Mouse (Mus musculus) midbrain, embryonic 10.5 days (tissue): ENCODE measurements around the gene Mertk. TPM values are rescaled to one million over a fixed set of nuclear protein-coding genes. Genes with fewer than 3 reads are reported as not detected.

Experiments
- DNase-seq: peaks from one replicate; pipeline ENCODE4 v3.0.0-alpha.2; 2017; ENCODE audit warnings: low spot score
- H3K27ac ChIP-seq: fragments of 300-500 bp; sonication (generic); replicated peaks from 2 replicates; pipeline ENCODE4 v1.5.1; 2016; ENCODE audit warnings: mild to moderate bottlenecking
- H3K27me3 ChIP-seq: fragments of 300-500 bp; sonication (generic); 2 replicates; pipeline ENCODE4 v1.6.1; 2016; ENCODE audit warnings: low read depth, mild to moderate bottlenecking; ENCODE audit not compliant: poor library complexity, severe bottlenecking
- H3K36me3 ChIP-seq: fragments of 300-500 bp; sonication (generic); 2 replicates; pipeline ENCODE4 v1.6.1; 2016; ENCODE audit warnings: mild to moderate bottlenecking, moderate library complexity
- H3K4me1 ChIP-seq: fragments of 300-500 bp; sonication (generic); 2 replicates; pipeline ENCODE4 v1.6.1; 2016
- H3K4me3 ChIP-seq: fragments of 300-500 bp; sonication (generic); 2 replicates; pipeline ENCODE4 v1.5.1; 2016; ENCODE audit warnings: mild to moderate bottlenecking, moderate library complexity
- H3K9me3 ChIP-seq: fragments of 300-500 bp; sonication (generic); replicated peaks from 2 replicates; pipeline ENCODE4 v1.6.1; 2016; ENCODE audit warnings: mild to moderate bottlenecking
- WGBS: fragments of 180-500 bp; shearing (Covaris S2); methylation state at CpG from one replicate; pipeline ENCODE4 v1.1.7; 2016; 5-methylcytosine and 5-hydroxymethylcytosine counted together
- polyA plus RNA-seq: library from polyadenylated mRNA; unstranded; fragments of >200 nt; fragmentation: Nextera tagmentation; extraction: Ambion mirVana; gene quantifications from 2 replicates; pipeline ENCODE4 v1.2.1, GENCODE M21; 2016

Mertk gene
- polyA plus RNA-seq, 1 experiment from 2014 or later: 3.1 TPM

DNA sequence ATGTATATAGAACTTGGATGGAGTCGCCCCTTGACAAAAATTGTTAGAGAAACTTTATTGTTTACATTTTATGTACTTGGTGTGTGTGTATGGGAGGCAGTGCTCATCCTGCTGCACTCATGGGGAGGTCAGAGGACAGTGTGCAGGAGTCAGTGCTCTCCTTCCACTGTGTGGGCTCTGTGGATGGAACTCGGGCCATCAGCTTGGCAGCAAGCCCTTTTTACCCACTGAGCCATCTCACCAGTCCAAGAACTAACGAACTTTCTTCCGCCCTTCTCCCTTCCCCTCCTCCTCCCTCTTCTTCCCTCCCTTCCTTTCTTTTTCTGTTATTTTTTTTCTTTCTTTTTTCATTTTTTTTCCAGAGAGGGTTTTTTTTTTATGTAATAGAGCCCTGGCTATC is 29.3 kb downstream of the Mertk start:
- H3K9me3 ChIP-seq: no peaks in the 10 kb centered on the region
- no peaks in the 10 kb centered on the region for H3K4me1 ChIP-seq
- WGBS: 89% methylated on average over 4 of the region's 4 CpGs
- H3K36me3 ChIP-seq: no peaks in the 10 kb centered on the region
- H3K27me3 ChIP-seq: no peaks in the 10 kb centered on the region
- no peak overlapping the region for H3K27ac ChIP-seq
- no peak for DNase-seq
- no peak overlapping the region for H3K4me3 ChIP-seq

DNA sequence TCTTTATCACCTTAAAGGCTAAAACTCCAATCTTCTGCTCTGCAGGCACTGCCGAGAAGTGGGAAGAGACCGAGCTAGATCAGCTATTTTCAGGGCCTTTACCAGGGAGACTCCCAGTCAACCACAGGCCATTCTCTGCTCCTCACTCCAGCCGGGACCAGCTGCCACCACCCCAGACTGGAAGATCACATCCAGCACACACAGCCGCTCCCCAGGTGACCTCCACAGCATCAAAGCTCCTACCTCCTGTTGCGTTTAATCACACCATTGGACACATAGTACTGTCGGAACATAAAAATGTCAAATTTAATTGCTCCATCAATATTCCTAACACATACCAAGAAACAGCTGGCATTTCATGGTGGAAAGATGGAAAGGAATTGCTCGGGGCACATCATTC is 30.4 kb downstream of the Mertk start:
- Histone ChIP-seq H3K27ac (no peak overlapping the region), H3K4me3 (no peak overlapping the region), H3K4me1 (no peaks in the 10 kb centered on the region), H3K9me3 (no peaks in the 10 kb centered on the region), H3K36me3 (no peaks in the 10 kb centered on the region), H3K27me3 (no peaks in the 10 kb centered on the region)
- WGBS: 81% methylated on average over 7 of the region's 7 CpGs
- DNase-seq: no peak

DNA sequence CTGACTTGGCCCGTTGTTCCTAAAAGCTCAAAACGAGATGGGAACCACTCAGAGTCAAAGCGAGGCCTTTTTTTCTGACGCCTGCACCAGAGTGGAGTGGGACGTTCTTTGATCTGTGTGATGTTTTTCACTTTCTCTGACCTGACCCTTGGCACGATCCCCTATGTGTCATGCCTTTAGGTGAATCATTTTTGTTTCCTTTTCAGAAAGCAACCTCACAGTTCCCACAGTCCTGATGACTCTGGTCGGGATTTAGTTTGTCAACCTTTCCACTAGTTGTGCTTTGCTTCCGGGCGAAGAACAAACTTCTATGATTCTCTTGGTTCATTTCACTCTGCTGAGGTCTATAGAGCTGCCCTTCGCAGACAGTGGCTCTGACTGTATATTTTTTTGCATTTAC is 32.8 kb downstream of the Mertk start:
- no peak overlapping the region for H3K27ac ChIP-seq
- no peaks in the 10 kb centered on the region for H3K36me3 ChIP-seq
- no peaks in the 10 kb centered on the region for H3K9me3 ChIP-seq
- 80% methylated on average over 10 of the region's 10 CpGs for WGBS
- DNase-seq: no peak
- H3K27me3 ChIP-seq: no peaks in the 10 kb centered on the region
- no peaks in the 10 kb centered on the region for H3K4me1 ChIP-seq
- no peak overlapping the region for H3K4me3 ChIP-seq

DNA sequence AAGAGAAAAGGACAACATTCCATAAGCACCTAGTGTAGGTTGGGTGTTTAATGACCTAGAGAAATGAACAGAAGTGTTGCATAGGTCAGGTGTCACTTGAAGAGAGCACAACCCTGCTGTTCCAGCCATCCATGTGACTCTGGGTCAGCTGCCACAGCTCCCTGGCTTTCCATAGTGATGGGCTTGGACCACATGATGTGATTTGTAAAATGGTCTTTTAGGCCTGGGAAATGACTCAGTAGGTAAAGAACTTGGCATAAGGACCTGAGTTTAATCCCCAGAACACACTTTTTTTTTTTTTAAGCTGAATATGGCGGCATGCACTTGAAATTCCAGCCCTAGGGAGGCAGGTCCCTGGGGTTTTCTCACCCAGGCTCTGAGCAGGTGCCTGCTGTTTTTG is 33.2 kb downstream of the Mertk start:
- Histone ChIP-seq H3K27ac (no peak overlapping the region), H3K27me3 (no peaks in the 10 kb centered on the region), H3K4me3 (no peak overlapping the region), H3K4me1 (no peaks in the 10 kb centered on the region), H3K9me3 (no peaks in the 10 kb centered on the region), H3K36me3 (no peaks in the 10 kb centered on the region)
- no peak for DNase-seq
- 90% methylated on average over 1 of the region's 1 CpGs for WGBS

DNA sequence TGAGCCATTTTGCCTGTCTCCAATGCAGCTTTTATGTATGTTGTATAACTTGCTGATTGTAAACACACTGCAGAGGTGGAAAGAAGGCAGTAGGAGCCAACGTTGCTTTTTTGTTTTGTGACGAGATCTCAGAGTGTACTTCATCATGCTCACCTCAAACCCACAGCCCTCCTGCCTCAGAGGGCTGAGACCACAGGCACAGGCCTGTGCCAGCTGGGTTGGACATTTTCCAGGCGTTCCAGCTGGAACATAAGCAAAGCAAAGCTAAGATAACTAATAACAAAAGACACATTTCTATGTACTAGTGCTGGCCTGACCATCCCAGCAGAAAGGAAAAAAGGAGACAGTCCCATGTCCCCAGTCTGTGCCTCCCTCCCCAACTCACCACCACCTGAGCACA is 36.3 kb downstream of the Mertk start:
- H3K36me3 ChIP-seq: no peaks in the 10 kb centered on the region
- WGBS: 81% methylated on average over 3 of the region's 3 CpGs

DNA sequence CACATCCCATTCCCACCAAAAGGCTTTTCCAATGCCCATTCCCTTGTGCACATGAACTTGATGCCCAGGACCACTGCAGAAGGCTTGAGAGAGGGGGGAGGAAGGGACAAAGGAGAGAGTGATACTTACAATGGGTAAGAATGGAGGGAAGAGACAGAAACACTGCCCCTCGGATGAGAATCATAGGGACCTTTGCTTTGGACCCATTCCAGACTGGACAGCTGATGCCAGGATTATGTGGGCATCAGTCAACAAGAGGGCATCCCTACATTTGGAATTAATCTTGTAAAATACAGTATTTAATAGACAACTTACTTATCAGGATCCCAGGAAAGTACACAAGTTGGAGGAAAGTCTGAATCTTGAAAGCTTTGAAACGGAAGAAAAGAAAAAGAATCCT is 38.3 kb downstream of the Mertk start:
- H3K27ac ChIP-seq: no peak overlapping the region
- no peak for DNase-seq
- no peaks in the 10 kb centered on the region for H3K27me3 ChIP-seq
- H3K9me3 ChIP-seq: no peaks in the 10 kb centered on the region
- H3K36me3 ChIP-seq: no peaks in the 10 kb centered on the region
- H3K4me1 ChIP-seq: no peaks in the 10 kb centered on the region
- no peak overlapping the region for H3K4me3 ChIP-seq
- WGBS: 93% methylated on average over 2 of the region's 2 CpGs

More for the DNA sequence above, 36.3 kb downstream of the Mertk start:
- Histone ChIP-seq H3K4me3 (no peak overlapping the region), H3K9me3 (no peaks in the 10 kb centered on the region), H3K27me3 (no peaks in the 10 kb centered on the region), H3K27ac (no peak overlapping the region), H3K4me1 (no peaks in the 10 kb centered on the region)
- no peak for DNase-seq

DNA sequence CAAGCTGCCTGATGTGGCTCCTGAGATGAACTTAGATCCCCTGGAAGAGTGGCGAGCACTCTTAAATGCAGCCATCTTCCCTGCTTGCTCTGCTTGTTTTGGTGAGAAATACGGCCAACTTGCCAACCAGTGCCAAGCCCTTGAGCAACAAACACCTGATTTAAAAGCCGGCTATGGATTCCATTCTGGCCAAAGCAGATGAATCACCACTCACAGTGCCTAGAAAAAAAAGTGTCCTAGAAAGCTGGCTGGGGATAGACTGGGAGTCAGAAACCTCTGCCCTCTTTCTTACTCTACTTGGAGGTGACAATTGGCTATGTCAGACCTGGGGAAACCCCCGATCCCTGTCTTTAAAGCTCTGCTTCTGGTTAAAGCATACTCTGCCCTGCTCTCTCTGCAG is 39.0 kb downstream of the Mertk start:
- Histone ChIP-seq H3K36me3 (no peaks in the 10 kb centered on the region), H3K27me3 (no peaks in the 10 kb centered on the region), H3K4me1 (no peaks in the 10 kb centered on the region), H3K4me3 (no peak overlapping the region), H3K27ac (no peak overlapping the region), H3K9me3 (no peaks in the 10 kb centered on the region)
- DNase-seq: no peak
- 92% methylated on average over 4 of the region's 4 CpGs for WGBS

DNA sequence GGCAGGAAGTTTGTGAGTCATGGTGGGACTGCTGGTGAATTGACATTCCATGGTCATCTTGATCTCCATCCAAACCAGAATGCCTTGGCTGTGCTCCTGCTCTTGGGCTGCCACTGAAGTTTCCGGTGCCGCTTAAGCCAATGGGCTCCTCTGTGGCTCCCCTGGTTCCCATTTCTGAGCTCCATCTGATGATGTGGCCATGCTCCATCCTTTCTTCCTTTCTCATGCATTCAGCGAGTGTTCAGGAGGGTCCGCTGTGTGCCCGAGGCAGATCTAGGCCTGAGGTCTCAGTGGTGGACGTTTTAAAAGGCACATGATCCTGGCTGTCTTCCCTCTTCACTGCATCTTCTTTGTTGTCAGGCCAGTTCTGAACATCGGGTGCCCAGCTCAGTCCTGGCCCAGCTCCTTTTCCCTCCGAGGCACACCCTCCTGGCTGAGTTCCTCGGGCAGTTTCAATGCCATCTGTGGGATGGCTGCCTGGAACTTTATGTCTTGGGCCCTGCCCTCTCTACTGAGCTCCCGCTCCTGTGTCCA is 40.0 kb downstream of the Mertk start:
- no peak for DNase-seq
- no peak overlapping the region for H3K27ac ChIP-seq
- 92% methylated on average over 10 of the region's 10 CpGs for WGBS
- H3K4me3 ChIP-seq: no peak overlapping the region
- H3K27me3 ChIP-seq: no peaks in the 10 kb centered on the region
- no peaks in the 10 kb centered on the region for H3K4me1 ChIP-seq
- H3K9me3 ChIP-seq: no peaks in the 10 kb centered on the region
- no peaks in the 10 kb centered on the region for H3K36me3 ChIP-seq

DNA sequence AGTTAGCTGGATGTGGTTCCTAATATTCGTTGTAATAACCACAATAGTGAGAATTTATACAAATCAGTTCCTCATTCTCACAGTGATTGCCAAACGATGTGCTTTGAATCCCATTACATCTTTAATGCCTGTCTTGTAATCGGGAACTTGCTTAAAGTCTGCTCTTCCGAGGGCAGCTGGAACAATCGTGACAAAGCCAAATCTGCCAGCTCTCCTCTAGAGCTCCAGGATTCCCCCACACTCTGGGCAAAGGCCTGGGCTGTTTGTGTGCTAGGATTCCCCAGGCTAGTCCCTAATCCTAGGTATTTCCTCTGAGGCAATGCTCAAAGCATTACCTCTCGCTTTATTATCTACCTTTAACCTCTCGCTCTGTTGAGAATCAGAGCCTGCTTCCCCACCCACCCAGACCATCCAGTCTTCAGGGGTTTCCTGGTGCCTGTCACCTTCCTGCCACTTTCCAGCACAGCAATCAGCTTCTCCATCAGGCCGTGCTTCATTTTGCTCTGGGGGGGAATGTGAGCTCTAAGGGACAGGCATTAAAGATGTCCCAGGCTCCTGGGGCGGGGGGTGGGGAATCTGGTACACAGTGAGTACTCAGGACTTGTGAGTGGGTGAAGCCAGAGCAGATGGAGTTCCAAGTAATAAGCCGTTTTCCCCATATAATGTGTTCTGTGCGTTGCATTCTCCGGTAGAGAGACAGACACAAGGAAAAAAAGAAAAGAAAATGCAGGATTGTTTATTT is 47.3 kb downstream of the Mertk start:
- DNase-seq: no peak
- H3K4me3 ChIP-seq: no peak overlapping the region
- no peaks in the 10 kb centered on the region for H3K36me3 ChIP-seq
- 74% methylated on average over 12 of the region's 12 CpGs for WGBS
- H3K27ac ChIP-seq: peak overlapping the region; percentile 38
- H3K9me3 ChIP-seq: no peaks in the 10 kb centered on the region
- H3K4me1 ChIP-seq: peaks cover 8% of the 10 kb centered on the region
- H3K27me3 ChIP-seq: no peaks in the 10 kb centered on the region

DNA sequence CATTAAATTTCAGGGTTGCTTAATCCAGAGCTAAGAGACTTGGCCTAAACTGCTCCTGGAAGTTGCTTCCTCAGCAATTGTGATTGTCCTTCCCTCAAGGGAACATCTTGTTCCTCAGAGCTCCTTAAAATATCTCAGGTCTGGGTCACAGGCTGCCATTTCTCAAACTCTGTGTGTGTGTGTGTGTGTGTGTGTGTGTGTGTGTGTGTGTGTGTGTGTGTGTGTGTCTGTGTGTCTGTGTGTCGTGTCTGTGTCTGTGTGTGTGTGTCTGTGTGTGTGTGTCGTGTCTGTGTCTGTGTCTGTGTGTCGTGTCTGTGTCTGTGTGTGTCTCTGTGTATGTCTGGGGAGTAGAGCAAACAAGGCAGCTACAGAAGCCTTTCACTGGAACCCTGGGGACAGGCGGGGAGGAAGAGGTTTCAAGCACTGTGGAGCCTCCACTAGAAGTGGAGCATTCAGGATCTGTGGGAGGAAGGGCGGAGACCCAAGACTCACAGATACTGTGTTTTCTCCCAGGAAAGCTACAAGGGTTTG is 47.9 kb downstream of the Mertk start:
- Histone ChIP-seq H3K4me1 (peaks cover 8% of the 10 kb centered on the region), H3K9me3 (no peaks in the 10 kb centered on the region), H3K27me3 (no peaks in the 10 kb centered on the region), H3K27ac (no peak overlapping the region), H3K36me3 (no peaks in the 10 kb centered on the region), H3K4me3 (no peak overlapping the region)
- WGBS: 79% methylated on average over 5 of the region's 5 CpGs
- DNase-seq: no peak

DNA sequence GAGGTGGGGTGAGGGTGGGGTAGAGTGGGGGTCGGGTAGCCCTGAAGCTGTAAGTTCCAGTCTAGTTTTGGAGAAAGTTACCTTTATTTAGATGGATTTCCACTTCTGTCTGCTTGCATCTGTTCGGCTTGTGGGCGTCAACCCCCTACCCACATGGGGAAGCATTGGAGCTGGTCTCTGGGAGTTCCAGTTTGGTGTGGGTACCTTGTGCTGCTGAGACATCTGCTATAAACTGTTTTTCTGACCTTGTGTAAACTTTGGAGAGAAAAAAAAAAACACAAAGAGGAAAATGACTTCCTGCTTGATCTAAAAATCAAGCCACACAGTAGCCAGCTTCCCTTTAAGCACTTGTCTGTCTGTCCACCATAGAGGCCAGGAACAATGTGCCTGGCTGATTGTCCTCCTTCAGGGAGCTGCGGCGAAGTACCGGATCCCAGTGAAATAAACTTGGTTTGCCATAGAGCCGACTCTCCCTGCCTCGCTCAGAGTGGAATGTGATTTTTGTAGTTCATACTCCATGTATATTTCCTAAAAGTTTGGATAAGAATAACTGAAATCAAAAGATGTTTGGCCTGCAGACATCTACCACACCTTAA is 48.8 kb downstream of the Mertk start:
- 80% methylated on average over 8 of the region's 8 CpGs for WGBS
- Histone ChIP-seq H3K36me3 (no peaks in the 10 kb centered on the region), H3K4me1 (peaks cover 8% of the 10 kb centered on the region), H3K27ac (no peak overlapping the region), H3K27me3 (no peaks in the 10 kb centered on the region), H3K9me3 (no peaks in the 10 kb centered on the region), H3K4me3 (no peak overlapping the region)
- DNase-seq: no peak

DNA sequence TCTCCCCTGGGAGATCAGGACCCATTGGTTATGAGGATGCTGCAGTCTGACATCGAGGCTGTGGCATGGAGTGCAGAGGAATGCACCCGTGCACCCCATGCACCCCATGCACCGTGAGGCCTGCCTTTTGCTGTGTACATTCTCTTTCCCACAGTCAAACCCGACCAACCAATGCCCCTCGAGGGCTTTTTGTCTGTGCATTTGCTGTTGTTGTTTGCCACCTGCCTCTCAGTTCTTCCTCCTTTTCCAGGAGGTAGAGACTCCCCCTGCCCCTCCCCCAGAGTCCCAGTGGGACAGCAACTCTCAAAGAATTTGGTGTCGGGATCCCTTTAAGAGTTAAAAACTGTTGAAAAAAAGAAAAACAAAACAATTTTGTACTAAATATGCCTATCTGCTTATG is 49.4 kb downstream of the Mertk start:
- H3K27me3 ChIP-seq: no peaks in the 10 kb centered on the region
- H3K36me3 ChIP-seq: no peaks in the 10 kb centered on the region
- peaks cover 8% of the 10 kb centered on the region for H3K4me1 ChIP-seq
- H3K4me3 ChIP-seq: no peak overlapping the region
- H3K9me3 ChIP-seq: no peaks in the 10 kb centered on the region
- H3K27ac ChIP-seq: no peak overlapping the region
- DNase-seq: no peak
- 85% methylated on average over 6 of the region's 6 CpGs for WGBS

DNA sequence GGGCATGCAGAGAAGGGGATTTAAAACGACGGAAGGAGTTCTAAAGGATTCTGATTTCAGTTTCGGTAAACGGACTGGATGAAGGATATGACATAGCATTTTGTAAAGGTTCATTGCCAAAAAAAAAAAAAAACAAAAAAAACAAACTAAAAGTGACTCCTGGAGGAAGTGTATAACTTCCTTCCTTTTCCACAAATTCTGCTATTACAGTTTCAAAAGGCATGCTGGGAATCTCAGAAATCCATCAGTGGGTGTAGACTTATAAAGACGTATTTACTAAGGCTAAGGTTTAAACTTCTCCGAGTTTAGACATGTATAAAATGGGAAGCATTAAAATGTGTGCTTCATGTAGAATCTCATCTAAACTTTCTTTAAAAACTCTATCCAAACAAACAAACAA is 52.3 kb downstream of the Mertk start:
- Histone ChIP-seq H3K9me3 (no peaks in the 10 kb centered on the region), H3K27ac (no peak overlapping the region), H3K4me3 (no peak overlapping the region), H3K36me3 (no peaks in the 10 kb centered on the region), H3K27me3 (no peaks in the 10 kb centered on the region), H3K4me1 (peaks cover 6% of the 10 kb centered on the region)
- no peak for DNase-seq
- 89% methylated on average over 6 of the region's 6 CpGs for WGBS
